Mouse (Mus musculus): ENCODE measurements around the gene Dop1a. TPM values are rescaled to one million over a fixed set of nuclear protein-coding genes. Genes with fewer than 3 reads are reported as not detected.

Dop1a gene
- polyA plus RNA-seq, 1 experiment from 2014 or later: 16.8 TPM

DNA sequence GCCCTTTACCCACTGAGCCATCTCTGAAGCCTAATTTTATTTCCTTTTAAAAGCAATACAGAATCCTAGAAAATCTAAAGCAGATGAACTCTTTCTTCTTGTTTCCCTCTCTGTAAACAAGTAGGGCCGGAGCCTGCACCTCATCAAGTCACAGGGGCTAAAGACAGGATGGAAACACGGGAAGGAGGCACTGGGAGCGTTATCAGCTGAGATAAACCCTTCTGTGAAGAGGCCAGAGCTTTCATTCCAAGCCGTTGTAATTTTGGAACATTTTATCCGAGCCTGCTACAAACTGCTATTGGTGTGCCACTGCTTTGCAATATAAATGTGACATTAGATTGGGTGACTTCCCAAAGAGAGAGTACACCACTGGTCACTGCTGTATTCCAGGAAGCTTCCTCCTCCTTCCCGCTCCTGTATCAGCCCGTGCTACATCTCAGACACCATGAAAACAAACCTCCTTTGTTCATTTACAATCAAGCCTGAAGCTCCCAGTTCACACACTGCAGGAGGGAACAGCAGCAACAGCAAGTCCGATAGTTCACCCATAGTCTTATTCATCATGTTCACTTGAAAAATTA is 132.9 kb downstream of the Dop1a start:
- WGBS: 69% methylated on average over 8 of the region's 8 CpGs
- no peak for ATAC-seq (replicated peaks; ENCODE audit: low FRiP score)
- H3K4me3 ChIP-seq (ENCODE audit: low read depth, low read length): no peak overlapping the region
- no peak overlapping the region for H3K27ac ChIP-seq (ENCODE audit: low read depth, low read length)
- no peaks in the 10 kb centered on the region for H3K27me3 ChIP-seq (ENCODE audit: control insufficient read depth, insufficient read depth, low read length)
- H3K36me3 ChIP-seq (ENCODE audit: control insufficient read depth, insufficient read depth, low read length): no peaks in the 10 kb centered on the region
- DNase-seq (ENCODE audit: low spot score): no peak
- no peaks in the 10 kb centered on the region for H3K4me1 ChIP-seq (replicated peaks; ENCODE audit: control insufficient read depth, insufficient read depth, low read length)
- no peak overlapping the region for H3K4me2 ChIP-seq (ENCODE audit: low read depth, low read length, severe bottlenecking)
- H3K9ac ChIP-seq (ENCODE audit: low read length): no peak overlapping the region
- H3K9me3 ChIP-seq (ENCODE audit: control insufficient read depth, low read length): no peaks in the 10 kb centered on the region

Other genes starting within 250 kb of the Dop1a start
- 6.5 and 7.1 TPM in 2 replicates for gene Ube2cbp, start 2.2 kb upstream of the Dop1a start, polyA plus RNA-seq (2014; fragmentation: Nextera tagmentation; extraction: Ambion mirVana)
- gene Pgm3, start 104.7 kb downstream of the Dop1a start, polyA plus RNA-seq (2014; fragmentation: Nextera tagmentation; extraction: Ambion mirVana): 35.6 and 36.0 TPM in 2 replicates
- 3.3 and 3.8 TPM in 2 replicates for gene Rwdd2a, start 104.8 kb downstream of the Dop1a start, polyA plus RNA-seq (2014; fragmentation: Nextera tagmentation; extraction: Ambion mirVana)
- 10.7 and 11.2 TPM in 2 replicates for gene Me1, start 228.8 kb downstream of the Dop1a start, polyA plus RNA-seq (2014; fragmentation: Nextera tagmentation; extraction: Ambion mirVana)

Data from forebrain, embryonic 11.5 days (tissue).